Mouse (Mus musculus) embryonic facial prominence, embryonic 10.5 days (tissue): Measurements from ENCODE around the gene Fndc10. TPM values are rescaled to one million over a fixed set of nuclear protein-coding genes. Genes with fewer than 3 reads are reported as not detected.
"Not testable (repeated sequence)": the region's sequence is repeated elsewhere in the genome, so short reads cannot be mapped to it uniquely, and the experiment has no call there.

Experiments
- DNase-seq: peaks from one replicate; pipeline ENCODE4 v3.0.0-alpha.2; 2017; ENCODE audit warnings: low spot score
- H3K27ac ChIP-seq: fragments of 300-500 bp; sonication (generic); replicated peaks from 2 replicates; pipeline ENCODE4 v1.5.1; 2016; ENCODE audit warnings: mild to moderate bottlenecking
- H3K27me3 ChIP-seq: fragments of 300-500 bp; sonication (generic); replicated peaks from 2 replicates; pipeline ENCODE4 v1.6.1; 2016; ENCODE audit warnings: low read depth, mild to moderate bottlenecking; ENCODE audit not compliant: poor library complexity, severe bottlenecking
- H3K36me3 ChIP-seq: fragments of 300-500 bp; sonication (generic); replicated peaks from 2 replicates; pipeline ENCODE4 v1.6.1; 2016; ENCODE audit warnings: mild to moderate bottlenecking, moderate library complexity
- H3K4me1 ChIP-seq: fragments of 300-500 bp; sonication (generic); 2 replicates; pipeline ENCODE4 v1.6.1; 2016
- H3K4me3 ChIP-seq: fragments of 300-500 bp; sonication (generic); 2 replicates; pipeline ENCODE4 v1.5.1; 2016; ENCODE audit warnings: mild to moderate bottlenecking, moderate library complexity
- H3K9me3 ChIP-seq: fragments of 300-500 bp; sonication (generic); 2 replicates; pipeline ENCODE4 v1.6.1; 2016; ENCODE audit warnings: mild to moderate bottlenecking
- WGBS: fragments of 180-500 bp; shearing (Covaris S2); methylation state at CpG from one replicate; pipeline ENCODE4 v1.1.7; 2016; 5-methylcytosine and 5-hydroxymethylcytosine counted together
- polyA plus RNA-seq: library from polyadenylated mRNA; unstranded; fragments of >200 nt; fragmentation: Nextera tagmentation; extraction: Ambion mirVana; gene quantifications from 2 replicates; pipeline ENCODE4 v1.2.1, GENCODE M21; 2016

The Fndc10 gene
- polyA plus RNA-seq, 1 experiment from 2014 or later: 1.5 TPM

DNA sequence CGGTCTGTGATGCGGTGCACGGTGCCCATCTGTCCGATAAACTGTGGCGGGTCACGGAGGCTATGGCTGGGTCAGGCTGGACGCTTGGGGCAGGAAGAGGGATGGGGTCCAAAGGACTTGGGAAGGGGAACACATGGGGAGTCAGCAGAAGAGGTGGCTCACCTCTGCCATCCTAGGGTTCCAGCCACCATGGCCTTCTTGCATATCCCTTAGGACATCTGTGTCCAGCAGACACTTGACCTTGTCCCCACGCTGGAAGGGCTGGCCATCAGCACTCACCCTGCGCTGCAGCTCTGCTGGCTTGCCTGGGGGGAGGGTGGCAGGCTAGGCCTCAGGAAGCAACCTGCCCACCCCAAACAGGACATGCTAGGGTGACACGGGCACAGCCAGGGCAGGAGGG, 35.2 kb upstream of the Fndc10 start:
- WGBS: 93% methylated on average over 10 of the region's 10 CpGs
- peaks cover 36% of the 10 kb centered on the region for H3K36me3 ChIP-seq
- H3K27ac ChIP-seq: no peak overlapping the region
- peaks cover 34% of the 10 kb centered on the region for H3K27me3 ChIP-seq
- no peaks in the 10 kb centered on the region for H3K9me3 ChIP-seq
- no peak overlapping the region for H3K4me3 ChIP-seq
- peaks cover 16% of the 10 kb centered on the region for H3K4me1 ChIP-seq
- DNase-seq: no peak

DNA sequence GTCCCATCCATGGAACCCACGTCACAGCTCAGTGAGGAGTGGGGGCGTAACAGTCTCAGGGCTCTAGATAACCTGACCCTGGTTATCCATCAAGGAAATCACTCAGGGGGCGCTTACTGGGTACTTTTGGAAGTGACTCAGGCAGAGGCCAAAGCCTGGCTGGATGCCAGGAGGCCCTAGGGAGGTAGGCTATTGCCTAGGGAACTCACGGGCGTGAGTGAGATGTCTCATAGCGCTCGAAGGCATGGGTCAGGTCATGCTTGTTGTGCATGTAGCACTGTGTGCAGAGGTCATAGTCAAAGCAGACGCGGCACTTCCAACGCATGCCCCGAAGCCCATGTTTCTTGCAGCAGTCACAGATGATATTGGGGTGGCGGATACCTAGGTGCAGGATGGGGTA, 33.5 kb upstream of the Fndc10 start:
- Histone ChIP-seq H3K4me1 (no peaks in the 10 kb centered on the region), H3K36me3 (peaks cover 47% of the 10 kb centered on the region), H3K4me3 (no peak overlapping the region), H3K9me3 (no peaks in the 10 kb centered on the region), H3K27me3 (peaks cover 17% of the 10 kb centered on the region), H3K27ac (no peak overlapping the region)
- 94% methylated on average over 12 of the region's 12 CpGs for WGBS
- no peak for DNase-seq

DNA sequence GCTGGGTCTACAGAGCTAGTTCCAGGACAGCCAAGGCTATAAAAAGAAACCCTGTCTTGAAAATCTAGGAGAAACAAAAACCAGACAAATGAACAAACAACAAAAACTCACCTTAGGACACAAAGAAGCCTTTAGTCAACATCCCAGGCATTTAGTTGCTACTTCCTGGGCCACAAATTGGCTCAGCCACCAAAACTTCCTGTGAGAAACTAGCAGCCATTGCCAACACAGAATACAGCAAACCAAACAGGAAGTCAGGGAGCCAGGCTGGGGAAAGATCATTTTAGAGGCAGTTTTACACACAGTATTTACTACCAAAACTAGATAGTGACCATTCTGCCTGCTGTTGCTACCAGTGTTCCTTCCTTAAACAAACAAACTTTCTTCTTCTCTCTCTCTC, 27.2 kb upstream of the Fndc10 start:
- H3K27ac ChIP-seq: no peak overlapping the region
- peaks cover 12% of the 10 kb centered on the region for H3K4me1 ChIP-seq
- H3K9me3 ChIP-seq: no peaks in the 10 kb centered on the region
- H3K36me3 ChIP-seq: peaks cover 12% of the 10 kb centered on the region; the same call in 1 of the 2 replicates
- H3K27me3 ChIP-seq: no peaks in the 10 kb centered on the region
- DNase-seq: no peak
- no peak overlapping the region for H3K4me3 ChIP-seq

DNA sequence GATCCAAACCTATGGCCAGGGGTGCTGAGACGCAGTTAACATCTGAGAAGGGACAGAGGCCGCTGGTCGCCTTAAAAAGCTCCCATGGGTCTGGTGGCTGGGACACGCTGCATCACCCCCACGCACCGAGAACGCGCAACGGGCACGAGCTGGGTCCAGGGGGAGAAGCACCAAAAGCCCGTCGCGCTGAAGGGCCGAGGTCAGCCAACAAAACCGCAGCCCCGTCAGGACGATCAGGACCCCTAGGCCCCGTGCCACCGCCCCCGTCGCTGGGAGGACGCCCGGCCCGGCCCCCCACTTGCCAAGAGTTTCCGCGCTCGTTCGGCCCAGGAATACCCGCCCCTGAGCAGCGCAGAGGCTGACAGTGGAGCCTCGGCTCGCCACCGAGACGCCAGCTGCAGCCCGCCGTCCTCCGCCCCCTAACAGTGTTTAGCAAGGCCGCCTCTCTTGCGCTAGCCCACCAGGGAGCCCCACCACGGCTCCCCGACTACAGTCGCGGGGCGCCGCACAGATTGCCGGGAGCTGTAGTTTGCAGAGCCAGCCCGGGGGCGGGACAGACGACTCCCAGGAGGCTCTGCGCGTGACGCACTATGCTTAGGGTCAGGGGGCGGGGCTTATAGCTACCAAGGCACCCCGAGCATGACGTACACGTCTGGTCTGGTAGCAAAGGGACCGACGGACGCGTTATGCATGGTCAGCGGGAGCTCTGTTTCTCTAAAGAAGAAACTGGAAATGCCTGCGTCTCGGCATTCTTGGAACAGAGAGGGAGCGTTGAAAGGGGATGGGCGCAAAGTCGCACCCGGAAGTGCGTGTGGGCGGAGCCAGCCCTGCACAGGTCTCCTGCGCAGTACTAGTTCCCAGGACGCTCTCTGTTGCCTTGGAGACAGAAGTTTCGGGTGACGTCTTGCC, 25.2 kb upstream of the Fndc10 start, which contains the start of gene Mib2:
TSS of gene Mib2 (minus strand) at position 510 of the 909 bp plus-strand sequence.
- Histone ChIP-seq H3K4me1 (peaks cover 12% of the 10 kb centered on the region), H3K36me3 (peaks cover 12% of the 10 kb centered on the region; the same call in 1 of the 2 replicates)
- WGBS: under 1% methylated on average over 73 of the region's 73 CpGs

DNA sequence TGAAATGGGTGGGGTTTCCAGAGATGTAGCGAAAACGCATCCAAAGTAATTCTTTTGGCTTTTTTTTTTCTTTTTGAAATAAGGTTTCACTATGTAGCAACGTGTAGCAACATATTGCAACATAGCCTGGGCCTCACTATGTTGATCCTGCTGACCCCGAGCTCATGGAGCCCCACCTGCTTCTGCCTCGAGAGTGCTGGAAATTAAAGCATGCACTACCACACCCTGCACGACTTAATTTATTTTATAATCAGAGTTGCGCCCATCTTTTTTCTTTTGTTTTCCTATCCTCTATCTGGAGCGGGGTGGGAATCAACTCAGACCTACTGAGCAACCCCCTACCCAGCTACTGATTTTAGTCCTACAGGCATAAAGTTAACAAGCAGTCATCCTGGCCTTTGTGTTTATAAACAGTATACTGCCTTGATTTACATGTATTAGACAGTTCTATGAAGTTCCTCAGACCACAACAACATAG, 24.5 kb upstream of the Fndc10 start:
- Histone ChIP-seq H3K27me3 (no peaks in the 10 kb centered on the region), H3K4me1 (peaks cover 12% of the 10 kb centered on the region), H3K4me3 (peak overlapping the region; percentile 84), H3K9me3 (no peaks in the 10 kb centered on the region), H3K36me3 (peaks cover 9% of the 10 kb centered on the region; the same call in 1 of the 2 replicates), H3K27ac (no peak overlapping the region)
- no peak for DNase-seq
- WGBS: 2% methylated on average over 8 of the region's 8 CpGs

More for the DNA sequence above, 25.2 kb upstream of the Fndc10 start, which contains the start of gene Mib2:
- H3K4me3 ChIP-seq: peak within 1 kb of the TSS; percentile 84
- peak; percentile 98 for DNase-seq
- H3K27me3 ChIP-seq: no peaks in the 10 kb centered on the region
- peak within 1 kb of the TSS; percentile 86 for H3K27ac ChIP-seq
- H3K9me3 ChIP-seq: no peaks in the 10 kb centered on the region

DNA sequence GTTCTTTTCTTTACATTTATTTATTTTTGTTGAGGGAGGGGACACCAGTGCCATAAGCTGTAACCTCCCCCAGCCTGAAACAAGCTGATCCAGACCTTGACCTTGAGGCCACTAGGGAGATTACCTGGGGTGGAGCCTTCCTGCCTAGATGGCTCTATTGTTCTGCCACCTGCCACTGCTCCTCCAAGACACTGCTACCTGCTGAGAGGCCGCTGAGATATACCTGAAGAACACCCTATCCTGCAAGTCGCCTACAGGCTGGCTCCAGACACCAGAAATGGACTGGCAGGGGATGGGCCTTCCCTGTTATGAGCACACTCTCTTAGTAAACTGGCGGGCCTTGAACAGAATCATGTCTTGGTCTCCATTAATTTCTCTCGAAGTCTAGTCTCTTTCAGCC, 23.9 kb upstream of the Fndc10 start:
- H3K4me1 ChIP-seq: peaks cover 12% of the 10 kb centered on the region
- not testable (repeated sequence) for H3K36me3 ChIP-seq, H3K27ac ChIP-seq, H3K9me3 ChIP-seq, DNase-seq, H3K27me3 ChIP-seq
- 55% methylated on average over 4 of the region's 4 CpGs for WGBS
- peak overlapping the region; percentile 84; the same call in 1 of the 2 replicates for H3K4me3 ChIP-seq

DNA sequence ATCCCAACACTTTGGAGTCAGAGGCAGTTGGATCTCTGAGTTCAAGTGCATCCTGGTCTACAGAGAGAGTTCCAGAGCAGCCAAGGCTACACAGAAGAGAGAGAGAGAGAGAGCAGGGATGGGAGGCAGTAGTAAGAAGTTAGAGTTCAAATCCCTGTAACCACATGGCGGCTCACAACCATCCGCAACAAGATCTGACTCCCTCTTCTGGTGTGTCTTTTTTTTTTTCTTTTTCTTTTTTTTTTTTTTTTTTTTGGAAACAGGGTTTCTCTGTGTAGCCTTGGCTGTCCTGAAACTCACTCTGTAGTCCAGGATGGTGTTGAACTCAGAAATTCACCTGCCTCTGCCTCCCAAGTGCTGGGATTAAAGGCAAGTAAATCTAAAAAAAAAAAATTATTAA, 22.1 kb upstream of the Fndc10 start:
- peaks cover 12% of the 10 kb centered on the region for H3K4me1 ChIP-seq
- H3K27me3 ChIP-seq: no peaks in the 10 kb centered on the region
- WGBS: 69% methylated on average over 2 of the region's 2 CpGs
- no peak overlapping the region for H3K27ac ChIP-seq
- H3K4me3 ChIP-seq: no peak overlapping the region
- DNase-seq: no peak
- no peaks in the 10 kb centered on the region for H3K9me3 ChIP-seq
- H3K36me3 ChIP-seq: no peaks in the 10 kb centered on the region

DNA sequence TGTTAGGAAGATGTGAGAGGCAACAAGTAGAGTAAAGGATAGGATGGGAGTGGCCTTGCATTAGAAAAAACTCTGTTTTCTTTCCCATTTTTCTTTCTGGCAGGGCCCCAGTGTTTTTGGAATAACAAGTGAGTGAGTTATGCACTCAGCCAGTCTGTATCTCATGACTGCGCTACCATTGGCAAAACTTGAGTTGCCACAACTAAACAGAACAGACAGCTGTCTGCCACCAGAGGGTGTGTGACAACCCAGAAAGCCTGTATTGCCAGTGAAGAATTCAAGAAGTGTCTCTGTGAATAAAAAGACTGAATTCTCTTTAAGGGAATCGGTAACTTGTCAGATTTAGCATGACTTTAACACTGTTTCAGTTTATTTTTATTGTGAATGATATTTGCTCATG, 18.2 kb upstream of the Fndc10 start:
- Histone ChIP-seq H3K27ac (no peak overlapping the region), H3K4me1 (no peaks in the 10 kb centered on the region), H3K4me3 (no peak overlapping the region), H3K27me3 (no peaks in the 10 kb centered on the region), H3K36me3 (no peaks in the 10 kb centered on the region), H3K9me3 (no peaks in the 10 kb centered on the region)
- 85% methylated on average over 2 of the region's 2 CpGs for WGBS
- no peak for DNase-seq

DNA sequence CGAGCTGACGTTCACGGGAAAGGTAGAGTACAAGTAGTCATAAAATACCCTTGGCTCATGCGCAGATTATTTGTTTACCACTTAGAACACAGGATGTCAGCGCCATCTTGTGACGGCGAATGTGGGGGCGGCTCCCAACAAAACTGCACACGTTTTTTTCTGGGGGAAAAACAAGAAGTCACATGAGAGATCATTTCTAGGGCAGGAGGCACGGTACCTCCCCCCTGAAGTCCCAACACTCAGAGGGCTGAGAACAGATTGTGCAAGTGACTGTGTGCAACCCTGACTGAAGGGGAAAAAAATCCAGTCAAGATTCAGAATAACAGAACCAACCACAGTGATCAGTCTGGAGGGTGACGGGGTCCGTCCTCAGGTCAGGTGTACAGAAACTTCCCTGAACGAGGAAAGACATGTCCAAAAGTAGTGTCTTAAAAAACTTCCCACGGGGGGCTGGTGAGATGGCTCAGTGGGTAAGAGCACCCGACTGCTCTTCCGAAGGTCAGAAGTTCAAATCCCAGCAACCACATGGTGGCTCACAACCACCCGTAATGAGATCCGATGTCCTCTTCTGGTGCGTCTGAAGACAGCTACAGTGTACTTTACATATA, 10.4 kb upstream of the Fndc10 start:
- not testable (repeated sequence) for H3K27ac ChIP-seq, H3K4me3 ChIP-seq, H3K36me3 ChIP-seq, DNase-seq, H3K4me1 ChIP-seq, H3K9me3 ChIP-seq, H3K27me3 ChIP-seq
- WGBS: 90% methylated on average over 16 of the region's 19 CpGs

DNA sequence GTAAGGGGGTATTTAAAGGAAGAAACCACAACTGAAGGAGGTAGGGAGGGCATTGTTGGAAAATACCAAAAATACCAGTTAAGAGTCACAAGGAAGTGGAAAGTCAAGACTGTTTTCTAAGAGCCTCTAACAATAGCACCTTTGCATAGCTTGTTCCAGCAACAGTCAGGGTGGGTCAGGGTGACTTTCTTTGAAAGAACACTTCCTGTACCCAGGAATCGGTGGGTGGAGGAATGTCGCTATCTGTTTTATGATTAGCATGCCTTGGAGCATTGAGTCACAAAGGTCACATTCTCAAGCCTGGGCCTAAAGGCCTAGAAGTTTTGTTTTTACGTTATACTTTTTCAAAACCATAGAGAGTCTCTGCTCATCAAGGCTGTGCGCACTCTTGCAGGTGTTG, 6.4 kb upstream of the Fndc10 start:
- 85% methylated on average over 4 of the region's 4 CpGs for WGBS
- not testable (repeated sequence) for H3K27ac ChIP-seq, H3K4me1 ChIP-seq, DNase-seq, H3K27me3 ChIP-seq, H3K9me3 ChIP-seq, H3K4me3 ChIP-seq, H3K36me3 ChIP-seq

DNA sequence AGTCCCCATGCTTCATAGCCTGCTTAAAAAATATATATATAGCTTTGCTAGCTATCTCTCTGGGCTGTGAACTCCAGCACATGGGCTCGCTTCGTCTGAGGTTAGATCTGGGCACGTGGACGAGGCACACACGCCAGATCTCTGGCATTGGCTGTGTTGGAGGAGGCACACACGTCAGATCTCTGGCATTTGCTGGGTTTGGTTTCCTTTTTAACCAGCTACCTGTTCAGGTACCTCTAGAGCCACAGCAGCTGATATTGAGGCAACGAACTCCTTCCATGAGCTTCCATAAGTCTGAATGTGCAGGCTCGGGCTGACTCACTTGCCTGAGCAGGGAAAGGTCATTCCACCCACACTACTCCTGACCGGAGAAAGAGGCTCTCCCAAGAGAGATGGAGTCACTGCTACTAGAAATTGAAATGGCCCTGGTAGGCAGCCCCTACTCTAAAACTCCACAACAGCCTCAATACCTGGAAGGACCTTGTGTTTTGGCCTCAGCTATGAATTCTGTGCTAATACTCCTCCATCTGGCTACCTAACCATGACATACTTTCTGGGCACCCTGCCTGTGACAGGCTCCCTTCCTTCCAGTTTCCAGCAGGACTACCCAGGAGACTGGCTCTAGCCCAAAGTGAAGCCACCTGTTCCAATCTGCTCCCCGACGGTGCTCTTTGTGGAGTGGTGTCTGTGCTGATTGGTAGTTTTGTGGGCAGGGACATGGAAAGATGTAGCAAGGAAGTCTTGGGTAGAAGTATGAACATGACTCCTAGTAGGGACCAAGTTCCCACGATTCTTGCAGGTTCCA, 3.4 kb upstream of the Fndc10 start:
- WGBS: 82% methylated on average over 12 of the region's 12 CpGs
- Histone ChIP-seq H3K4me1 (peaks cover 19% of the 10 kb centered on the region), H3K9me3 (no peaks in the 10 kb centered on the region), H3K27me3 (peaks cover 30% of the 10 kb centered on the region), H3K4me3 (no peak overlapping the region), H3K36me3 (no peaks in the 10 kb centered on the region), H3K27ac (no peak overlapping the region)
- DNase-seq: no peak

DNA sequence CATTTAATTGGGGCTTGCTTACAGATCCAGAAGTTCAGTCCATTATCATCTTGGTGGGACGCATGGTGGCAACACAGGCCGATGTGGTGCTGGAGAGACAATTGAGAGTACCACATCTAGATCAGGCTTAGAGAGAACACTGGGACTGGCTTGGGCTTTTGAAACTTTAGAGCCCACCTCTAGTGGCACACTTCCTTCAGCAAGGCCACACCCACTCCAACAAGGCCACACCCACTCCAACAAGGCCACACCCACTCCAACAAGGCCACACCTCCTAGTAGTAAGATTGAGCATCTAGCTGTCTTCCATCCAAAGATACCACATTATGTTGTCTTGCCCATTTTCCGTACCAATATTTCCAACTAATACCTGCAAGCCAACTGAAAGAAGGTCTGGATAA, 1.7 kb upstream of the Fndc10 start:
- Histone ChIP-seq H3K4me3 (no peak overlapping the region), H3K9me3 (no peaks in the 10 kb centered on the region), H3K4me1 (peaks cover 29% of the 10 kb centered on the region), H3K27me3 (peaks cover 44% of the 10 kb centered on the region), H3K36me3 (no peaks in the 10 kb centered on the region), H3K27ac (no peak overlapping the region)
- no peak for DNase-seq
- 97% methylated on average over 3 of the region's 3 CpGs for WGBS
